33 mouse cellular contexts compared by ENCODE assay signal in the genomic region with DNA sequence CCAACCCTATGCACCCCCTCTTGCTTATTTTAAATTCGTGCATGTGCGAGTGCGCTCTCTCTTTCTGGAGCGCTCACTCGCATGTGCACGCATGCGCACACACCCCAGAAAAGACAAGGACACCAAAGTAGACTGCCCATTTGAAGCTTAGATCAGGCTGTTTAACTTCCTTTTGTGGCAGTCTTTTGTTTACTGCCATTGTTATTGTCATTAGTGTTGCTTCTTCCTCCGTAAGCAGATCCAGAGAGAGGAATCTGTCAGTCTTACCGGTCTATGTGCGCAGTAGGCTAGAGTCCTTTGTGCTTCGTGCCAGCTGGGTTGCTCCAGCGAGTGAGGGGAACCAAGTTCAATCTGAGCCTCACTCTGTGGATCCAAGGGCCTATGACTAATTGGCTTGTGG. TPM values are rescaled to one million over a fixed set of nuclear protein-coding genes. Genes with fewer than 3 reads are reported as not detected.
DNase-seq lines count a peak whose midpoint lies in the region; ATAC-seq lines count a peak whose summit lies in the region.
"Had no signal": no experiment of that assay in that cellular context is flagged by ENCODE, and none has a peak within 500 bp of the region (broad histone marks: within the 10 kb centered on the region; RNA-seq: fewer than 3 reads in every experiment).

No protein-coding gene starts in this region.

- DNase-seq in neural tube, embryonic 10.5 days (ENCODE audit: extremely low spot score, low spot score), result peak; percentile 11
- peak; percentile 79 for DNase-seq in R1 (ENCODE audit: low read depth, low spot score)
- DNase-seq in limb, embryonic 11.5 days (ENCODE audit: low spot score), result peak; percentile 16
- DNase-seq in frontal cortex, postnatal 14 days (ENCODE audit: low spot score in 2 of 2), result no peak
- no peak for DNase-seq in urinary bladder, postnatal 25 days (ENCODE audit: low spot score)
- DNase-seq: adrenal gland, postnatal 25 days; B cell, adult 2 months; cerebellum, adult 18-20 months; cerebellum, postnatal 14 days; gastrocnemius, postnatal 14 days; heart, postnatal 36 days; kidney, adult 11 months; kidney, postnatal 25 days; lung, embryonic 14.5 days; retina, postnatal 1 day; right cerebral cortex, postnatal 25 days; thymus, adult 18-20 months; thymus, postnatal 36 days had no signal

- H3K36me3 ChIP-seq in neural tube, embryonic 15.5 days, result no peaks in the 10 kb centered on the region
- no peaks in the 10 kb centered on the region for H3K36me3 ChIP-seq in limb, embryonic 11.5 days (ENCODE audit: control insufficient read depth, insufficient read depth, low read length)
- H3K36me3 ChIP-seq: forebrain, embryonic 12.5 days; heart, embryonic 10.5 days; heart, embryonic 15.5 days; hindbrain, embryonic 13.5 days; kidney, embryonic 15.5 days; limb, embryonic 15.5 days; neural tube, embryonic 13.5 days; stomach, embryonic 15.5 days had no signal

- no peak overlapping the region for H3K27ac ChIP-seq in neural tube, embryonic 15.5 days (replicated peaks)
- H3K27ac ChIP-seq in limb, embryonic 11.5 days (replicated peaks; ENCODE audit: low read depth, low read length), result no peak overlapping the region
- H3K27ac ChIP-seq: forebrain, embryonic 12.5 days; heart, embryonic 10.5 days; heart, embryonic 15.5 days; hindbrain, embryonic 13.5 days; kidney, embryonic 15.5 days; layer of hippocampus, adult 2 months; limb, embryonic 15.5 days; liver, embryonic 14.5 days; neural tube, embryonic 13.5 days; stomach, embryonic 15.5 days had no signal

- peaks cover 20% of the 10 kb centered on the region for H3K4me1 ChIP-seq in neural tube, embryonic 15.5 days
- peaks cover 7% of the 10 kb centered on the region; the same call in 1 of the 2 replicates for H3K4me1 ChIP-seq in limb, embryonic 11.5 days (ENCODE audit: control insufficient read depth, insufficient read depth, low read length)

- no peak overlapping the region for H3K9ac ChIP-seq in neural tube, embryonic 15.5 days (replicated peaks)
- no peak overlapping the region for H3K9ac ChIP-seq in limb, embryonic 11.5 days (ENCODE audit: low read length)
- H3K9ac ChIP-seq: forebrain, embryonic 12.5 days; heart, embryonic 15.5 days; hindbrain, embryonic 13.5 days; kidney, embryonic 15.5 days; limb, embryonic 15.5 days; liver, embryonic 14.5 days; lung, embryonic 14.5 days; neural tube, embryonic 13.5 days; stomach, embryonic 15.5 days had no signal

- H3K27me3 ChIP-seq in neural tube, embryonic 15.5 days (replicated peaks), result no peaks in the 10 kb centered on the region
- no peaks in the 10 kb centered on the region for H3K27me3 ChIP-seq in limb, embryonic 11.5 days (ENCODE audit: control insufficient read depth, insufficient read depth, low read length)
- H3K27me3 ChIP-seq: forebrain, embryonic 12.5 days; heart, embryonic 15.5 days; kidney, embryonic 15.5 days; limb, embryonic 15.5 days; neural tube, embryonic 13.5 days; Patski; stomach, embryonic 15.5 days had no signal

- 75% methylated on average over 12 of the region's 12 CpGs for WGBS in neural tube, embryonic 15.5 days
- WGBS in limb, embryonic 11.5 days, result 79% methylated on average over 12 of the region's 12 CpGs

- no peak for ATAC-seq in neural tube, embryonic 15.5 days (ENCODE audit: low FRiP score)
- ATAC-seq in limb, embryonic 11.5 days (ENCODE audit: insufficient number of reproducible peaks, low FRiP score, low TSS enrichment, low read depth), result no peak
- ATAC-seq: Patski had no signal

- H3K4me2 ChIP-seq in neural tube, embryonic 15.5 days, result no peak overlapping the region
- no peak overlapping the region for H3K4me2 ChIP-seq in limb, embryonic 11.5 days (ENCODE audit: low read depth, severe bottlenecking)
- H3K4me2 ChIP-seq: forebrain, embryonic 12.5 days; heart, embryonic 15.5 days; hindbrain, embryonic 13.5 days; kidney, embryonic 15.5 days; limb, embryonic 15.5 days; lung, embryonic 14.5 days; midbrain, embryonic 11.5 days; neural tube, embryonic 13.5 days; stomach, embryonic 15.5 days had no signal

- H3K4me3 ChIP-seq in neural tube, embryonic 15.5 days (replicated peaks), result no peak overlapping the region
- H3K4me3 ChIP-seq in limb, embryonic 11.5 days (ENCODE audit: low read depth, low read length), result no peak overlapping the region
- H3K4me3 ChIP-seq: erythroblast, embryonic 14.5 days; forebrain, embryonic 12.5 days; heart, embryonic 10.5 days; heart, embryonic 15.5 days; hindbrain, embryonic 13.5 days; kidney, embryonic 15.5 days; layer of hippocampus, adult 2 months; limb, embryonic 15.5 days; myocyte; neural tube, embryonic 13.5 days; stomach, embryonic 15.5 days had no signal

- no peaks in the 10 kb centered on the region for H3K9me3 ChIP-seq in neural tube, embryonic 15.5 days (replicated peaks)
- no peaks in the 10 kb centered on the region for H3K9me3 ChIP-seq in limb, embryonic 11.5 days (ENCODE audit: control insufficient read depth, low read length)
- H3K9me3 ChIP-seq: forebrain, embryonic 12.5 days; heart, embryonic 10.5 days; heart, embryonic 15.5 days; hindbrain, embryonic 13.5 days; kidney, embryonic 15.5 days; limb, embryonic 15.5 days; neural tube, embryonic 13.5 days; stomach, embryonic 15.5 days had no signal

RNA-seq across cellular contexts. Expression of gene Tbc1d2b, which starts 1.7 kb away (rescaled TPM):
- 6.1 and 7.6 TPM in 2 replicates for polyA plus RNA-seq in neural tube, embryonic 15.5 days (2015; fragmentation: Nextera tagmentation; extraction: Ambion mirVana)
- 9.6 and 11.2 TPM in 2 replicates for polyA plus RNA-seq in limb, embryonic 11.5 days (2014; fragmentation: Nextera tagmentation; extraction: Ambion mirVana)

Comparison
In these comparisons a context has a peak if more than half of its experiments do, and no peak if none do; other contexts are left out.
1. DNase-seq: peak in neural tube, embryonic 10.5 days (single experiment), R1 (single experiment) and limb, embryonic 11.5 days (single experiment); none in frontal cortex, postnatal 14 days (0 of 2) and urinary bladder, postnatal 25 days (single experiment).